Mouse (Mus musculus): Measurements from ENCODE around the gene Cbarp.

- no peak for TF ChIP-seq CTCF (conservative IDR thresholded peaks at IDR 0.05; ENCODE audit: low read length)
- no peak for TF ChIP-seq POU5F1 (IDR thresholded peaks at IDR 0.05; ENCODE audit: borderline replicate concordance, low read length)
- TF ChIP-seq NANOG (IDR thresholded peaks at IDR 0.05; ENCODE audit: borderline replicate concordance, low read length), result no peak
Observed at GRCm38 (mm10) chr10:80121639-80122038, 19.0 kb downstream of the Cbarp start.

Measured in E14TG2a.4 (cell line).